Mouse (Mus musculus) heart, adult 18-20 months (tissue): ENCODE measurements around the gene Spag6. TPM values are rescaled to one million over a fixed set of nuclear protein-coding genes. Genes with fewer than 3 reads are reported as not detected.

Experiments used
- total RNA-seq, 2 experiments: library from RNA; stranded (reverse); gene quantifications; 2 replicates each; pipeline ENCODE4 v1.2.3; 2021

Spag6 gene
- total RNA-seq, 2 experiments from 2014 or later = 0.55 TPM; not detected in 1

Other genes starting within 250 kb of the Spag6 start
- gene Commd3, start 21.6 kb upstream of the Spag6 start, total RNA-seq = 100 to 1,000 TPM in 1 of 2 experiments, 10 to 100 TPM in 1; 98.5 to 115 TPM
- 10 to 100 TPM; 59.2 to 63.0 TPM for gene Bmi1, start 17.0 kb upstream of the Spag6 start, total RNA-seq